Mouse (Mus musculus) lung, embryonic 15.5 days (tissue): ENCODE data around the gene Sparc. TPM values are rescaled to one million over a fixed set of nuclear protein-coding genes. Genes with fewer than 3 reads are reported as not detected.

Source experiments
- ATAC-seq: fragments of 200-750 bp; cut with Nextera tagmentation; 2 replicates; pipeline ENCODE4 v1.8.0; 2017; ENCODE audit warnings: moderate number of reproducible peaks, borderline replicate concordance; ENCODE audit not compliant: low FRiP score, low TSS enrichment; ENCODE audit errors: extremely low read depth
- H3K27ac ChIP-seq: fragments of 300-500 bp; sonication (generic); 2 replicates; pipeline ENCODE4 v1.5.1; 2015; ENCODE audit warnings: moderate library complexity, mild to moderate bottlenecking, inconsistent platforms
- H3K27me3 ChIP-seq: fragments of 300-500 bp; sonication (generic); 2 replicates; pipeline ENCODE4 v1.6.1; 2015; ENCODE audit warnings: inconsistent platforms
- H3K36me3 ChIP-seq: fragments of 300-500 bp; sonication (generic); 2 replicates; pipeline ENCODE4 v1.6.1; 2015; ENCODE audit warnings: inconsistent platforms
- H3K4me1 ChIP-seq: fragments of 300-500 bp; sonication (generic); 2 replicates; pipeline ENCODE4 v1.6.1; 2015; ENCODE audit warnings: inconsistent platforms
- H3K4me2 ChIP-seq: fragments of 300-500 bp; sonication (generic); 2 replicates; pipeline ENCODE4 v1.6.1; 2015; ENCODE audit warnings: inconsistent platforms, mild to moderate bottlenecking, moderate library complexity
- H3K4me3 ChIP-seq: fragments of 300-500 bp; sonication (generic); 2 replicates; pipeline ENCODE4 v1.5.1; 2015; ENCODE audit warnings: mild to moderate bottlenecking, inconsistent platforms
- H3K9ac ChIP-seq: fragments of 300-500 bp; sonication (generic); 2 replicates; pipeline ENCODE4 v1.6.1; 2015; ENCODE audit warnings: inconsistent platforms
- H3K9me3 ChIP-seq: fragments of 300-500 bp; sonication (generic); 2 replicates; pipeline ENCODE4 v1.6.1; 2016; ENCODE audit warnings: inconsistent platforms
- WGBS: fragments of 180-500 bp; shearing (Covaris S2); methylation state at CpG from one replicate; pipeline ENCODE4 v1.1.7; 2015; 5-methylcytosine and 5-hydroxymethylcytosine counted together
- polyA plus RNA-seq: library from polyadenylated mRNA; unstranded; fragments of >200 nt; fragmentation: Nextera tagmentation; extraction: Ambion mirVana; gene quantifications from 2 replicates; pipeline ENCODE4 v1.2.1, GENCODE M21; 2015

The Sparc gene
- polyA plus RNA-seq, 1 experiment from 2014 or later, result 2,059 TPM

DNA sequence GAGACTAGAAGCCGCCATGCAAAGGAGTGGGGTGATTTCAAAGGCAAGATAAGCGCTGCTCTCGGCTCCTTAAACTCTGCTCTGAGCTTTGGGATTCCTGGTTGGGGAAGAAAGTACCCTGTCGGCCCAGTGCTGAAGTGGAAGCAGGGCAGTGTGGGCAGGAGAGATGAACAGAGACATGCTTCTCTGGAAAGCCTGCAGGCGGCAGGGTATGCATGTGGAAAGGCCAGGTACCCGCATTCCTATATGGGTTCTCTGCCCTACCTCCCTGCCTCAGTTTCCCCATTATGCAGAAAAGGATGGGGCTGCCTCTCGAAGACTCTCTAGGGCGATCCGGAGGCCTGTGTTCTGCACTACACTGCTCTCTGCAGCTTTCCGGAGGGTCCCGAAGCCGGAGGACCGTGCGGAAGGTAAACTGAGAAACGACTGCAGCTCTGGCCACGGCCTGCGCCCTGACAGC, 37.6 kb upstream of the Sparc start:
- ATAC-seq, result peak; percentile 43
- Histone ChIP-seq H3K27me3 (no peaks in the 10 kb centered on the region), H3K4me1 (peaks cover 27% of the 10 kb centered on the region), H3K27ac (peak overlapping the region; percentile 82), H3K9ac (peak overlapping the region; percentile 59), H3K9me3 (no peaks in the 10 kb centered on the region), H3K4me3 (peak overlapping the region; percentile 71), H3K4me2 (peak overlapping the region; percentile 80), H3K36me3 (peaks cover 5% of the 10 kb centered on the region; the same call in 1 of the 2 replicates)
- WGBS, result under 1% methylated on average over 17 of the region's 17 CpGs

DNA sequence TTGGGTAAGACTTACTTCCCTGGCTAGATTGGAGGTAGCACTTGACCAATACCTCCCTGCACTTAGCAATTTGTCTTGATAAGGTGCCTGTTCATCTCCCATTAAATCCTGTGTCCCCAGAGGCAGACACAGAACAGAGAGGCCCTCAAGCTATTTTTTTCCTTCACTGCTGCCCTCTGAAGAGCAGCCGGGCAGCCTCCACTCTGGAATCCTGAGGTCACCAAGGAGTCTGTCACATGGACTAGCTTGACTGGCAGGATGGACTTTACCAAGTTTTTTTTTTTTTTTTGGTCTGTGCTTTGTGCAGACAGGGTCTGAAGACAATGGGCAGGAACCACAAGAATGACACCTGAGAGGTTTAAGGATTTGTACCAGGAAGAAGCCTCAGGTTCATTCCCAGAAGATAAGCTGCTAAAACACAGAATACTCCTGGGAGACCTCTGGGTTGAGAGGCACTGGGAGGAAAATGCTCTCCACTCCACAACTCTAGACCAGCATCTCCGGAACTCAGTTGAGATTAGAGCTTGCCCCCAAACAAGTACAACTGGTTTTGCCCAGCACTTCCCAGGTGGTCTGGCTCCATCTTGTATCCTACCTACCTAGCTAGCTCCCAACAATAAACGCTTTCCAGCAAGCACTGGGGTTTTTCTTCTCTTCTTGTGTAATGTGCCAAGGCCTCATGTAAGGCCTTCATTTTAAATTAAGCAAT, 37.0 kb upstream of the Sparc start:
- peak overlapping the region; percentile 59 for H3K9ac ChIP-seq
- 0 out of 2 replicates have a peak, but pooled peaks have one; percentile 21 for ATAC-seq
- H3K36me3 ChIP-seq, result peaks cover 5% of the 10 kb centered on the region; the same call in 1 of the 2 replicates
- no peaks in the 10 kb centered on the region for H3K27me3 ChIP-seq
- H3K4me1 ChIP-seq, result peaks cover 27% of the 10 kb centered on the region
- no peaks in the 10 kb centered on the region for H3K9me3 ChIP-seq
- peak overlapping the region; percentile 71 for H3K4me3 ChIP-seq
- peak overlapping the region; percentile 80 for H3K4me2 ChIP-seq
- H3K27ac ChIP-seq, result peak overlapping the region; percentile 82
- WGBS, result 8% methylated on average over 3 of the region's 3 CpGs

DNA sequence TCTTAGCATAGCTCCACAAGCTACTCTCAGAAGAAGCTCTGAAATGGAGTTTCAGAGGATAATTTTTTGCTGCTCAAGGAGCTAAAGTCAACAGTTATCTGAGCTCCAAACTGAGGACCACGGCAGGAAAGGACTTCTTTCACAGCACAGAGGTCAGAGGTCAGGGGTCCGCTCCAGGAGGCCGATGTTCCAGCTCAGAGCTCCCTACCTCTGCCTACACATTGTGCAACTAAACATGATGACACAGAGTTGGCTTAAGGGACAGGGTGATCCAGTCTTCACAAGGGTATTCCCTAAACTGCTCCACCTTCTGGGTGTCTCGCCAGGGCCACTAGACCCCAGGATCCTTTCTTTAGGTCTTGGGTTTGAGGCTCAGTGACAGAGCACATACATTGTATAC, 35.5 kb upstream of the Sparc start:
- Histone ChIP-seq H3K36me3 (peaks cover 14% of the 10 kb centered on the region; the same call in 1 of the 2 replicates), H3K27ac (no peak overlapping the region), H3K4me3 (no peak overlapping the region), H3K27me3 (no peaks in the 10 kb centered on the region), H3K9ac (no peak overlapping the region), H3K9me3 (no peaks in the 10 kb centered on the region), H3K4me1 (peaks cover 27% of the 10 kb centered on the region), H3K4me2 (no peak overlapping the region)
- 44% methylated on average over 4 of the region's 4 CpGs for WGBS
- ATAC-seq, result no peak

DNA sequence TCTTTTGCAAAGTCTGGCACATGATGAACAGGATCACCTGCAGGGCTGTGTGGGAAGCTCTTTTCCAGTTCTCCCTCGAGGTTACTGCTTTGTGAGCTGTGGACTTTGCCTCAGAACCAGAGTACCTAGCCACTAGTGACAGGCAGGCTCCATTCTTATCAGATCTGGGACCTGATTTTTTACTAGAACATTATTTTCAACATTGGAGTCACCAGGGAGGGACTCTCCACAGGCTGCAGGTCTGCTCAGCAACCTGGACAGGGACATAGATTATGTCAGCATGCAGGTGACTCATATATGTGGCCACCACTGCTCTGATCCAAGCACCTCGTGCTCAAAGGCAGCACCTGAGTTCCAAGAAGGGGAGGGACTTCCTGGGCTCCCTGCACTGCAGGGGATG, 32.2 kb upstream of the Sparc start:
- no peak for ATAC-seq
- Histone ChIP-seq H3K9ac (no peak overlapping the region), H3K9me3 (no peaks in the 10 kb centered on the region), H3K4me3 (no peak overlapping the region), H3K27me3 (no peaks in the 10 kb centered on the region), H3K27ac (no peak overlapping the region), H3K36me3 (peaks cover 39% of the 10 kb centered on the region), H3K4me2 (no peak overlapping the region), H3K4me1 (peaks cover 19% of the 10 kb centered on the region)
- WGBS, result 75% methylated on average over 2 of the region's 2 CpGs

DNA sequence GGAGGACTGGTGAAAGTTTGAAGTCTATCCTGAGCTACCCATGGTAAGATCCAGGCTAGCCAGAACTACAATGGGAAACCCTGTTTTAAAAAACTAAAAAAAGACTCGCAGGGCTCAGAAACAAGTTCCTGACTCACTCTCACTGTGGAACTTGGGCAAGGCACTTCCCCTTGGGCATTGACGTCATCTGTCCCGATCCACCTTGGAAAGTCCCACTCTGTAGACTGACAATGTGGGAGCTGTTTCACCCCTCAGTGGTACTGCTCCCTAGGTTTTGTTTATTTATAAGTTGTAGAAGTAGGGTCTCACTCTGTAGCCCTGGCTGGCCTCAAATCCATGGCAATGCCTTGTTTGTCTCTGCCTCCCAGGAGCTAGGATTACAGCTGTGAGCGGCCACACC, 30.7 kb upstream of the Sparc start:
- Histone ChIP-seq H3K9me3 (no peaks in the 10 kb centered on the region), H3K9ac (no peak overlapping the region), H3K27me3 (no peaks in the 10 kb centered on the region), H3K4me3 (no peak overlapping the region), H3K4me1 (peaks cover 6% of the 10 kb centered on the region), H3K4me2 (no peak overlapping the region), H3K36me3 (peaks cover 54% of the 10 kb centered on the region), H3K27ac (no peak overlapping the region)
- WGBS, result 85% methylated on average over 4 of the region's 4 CpGs
- no peak for ATAC-seq

DNA sequence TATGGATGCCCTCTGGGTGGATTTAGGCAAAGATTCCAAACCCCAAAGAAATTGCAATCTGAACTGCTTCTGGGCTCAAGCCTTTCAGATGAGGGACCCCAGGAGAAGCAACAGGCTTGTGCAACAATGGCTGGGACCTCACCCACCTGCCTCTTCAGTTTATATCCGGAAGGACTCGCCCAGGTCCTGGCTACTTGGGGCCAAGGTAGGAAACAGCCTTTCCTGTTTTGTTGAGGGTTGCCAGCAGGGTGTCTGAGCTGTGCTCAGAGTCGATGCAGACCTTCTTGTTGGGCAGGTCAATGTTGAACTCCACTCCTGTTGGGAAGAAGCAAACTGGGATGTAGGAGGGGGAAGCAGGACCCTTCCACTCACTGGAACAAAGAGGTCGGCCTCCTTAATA, 27.3 kb upstream of the Sparc start:
- ATAC-seq, result no peak
- H3K9me3 ChIP-seq, result no peaks in the 10 kb centered on the region
- no peak overlapping the region for H3K4me3 ChIP-seq
- peak overlapping the region; percentile 50 for H3K27ac ChIP-seq
- peaks cover 61% of the 10 kb centered on the region for H3K36me3 ChIP-seq
- no peaks in the 10 kb centered on the region for H3K27me3 ChIP-seq
- 78% methylated on average over 4 of the region's 4 CpGs for WGBS
- no peak overlapping the region for H3K9ac ChIP-seq
- H3K4me2 ChIP-seq, result no peak overlapping the region
- no peaks in the 10 kb centered on the region for H3K4me1 ChIP-seq

DNA sequence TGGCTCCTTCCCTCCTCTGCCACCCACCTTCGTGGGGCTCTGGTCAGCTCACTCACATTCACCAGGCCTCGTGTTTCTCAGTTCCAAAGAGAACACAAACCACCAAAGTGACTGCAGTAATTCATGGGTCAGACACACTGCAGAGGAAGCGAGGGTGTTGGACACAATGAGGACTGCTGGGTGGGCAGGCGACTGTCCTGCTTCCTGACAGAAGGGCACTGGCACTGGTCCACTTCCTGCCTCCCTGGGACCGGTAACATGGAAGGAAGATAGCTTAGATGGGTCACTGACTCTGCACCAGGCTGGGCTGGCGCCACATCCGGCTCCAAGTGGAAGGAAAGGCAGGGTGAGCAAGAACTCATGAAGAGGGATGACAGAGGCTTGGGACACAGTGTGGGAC, 26.5 kb upstream of the Sparc start:
- WGBS, result 70% methylated on average over 7 of the region's 7 CpGs
- Histone ChIP-seq H3K9me3 (no peaks in the 10 kb centered on the region), H3K9ac (no peak overlapping the region), H3K27ac (peak overlapping the region; percentile 63), H3K36me3 (peaks cover 60% of the 10 kb centered on the region), H3K4me3 (no peak overlapping the region), H3K27me3 (no peaks in the 10 kb centered on the region), H3K4me1 (peaks cover 4% of the 10 kb centered on the region; the same call in 1 of the 2 replicates), H3K4me2 (no peak overlapping the region)
- 0 out of 2 replicates have a peak, but pooled peaks have one; percentile 11 for ATAC-seq

DNA sequence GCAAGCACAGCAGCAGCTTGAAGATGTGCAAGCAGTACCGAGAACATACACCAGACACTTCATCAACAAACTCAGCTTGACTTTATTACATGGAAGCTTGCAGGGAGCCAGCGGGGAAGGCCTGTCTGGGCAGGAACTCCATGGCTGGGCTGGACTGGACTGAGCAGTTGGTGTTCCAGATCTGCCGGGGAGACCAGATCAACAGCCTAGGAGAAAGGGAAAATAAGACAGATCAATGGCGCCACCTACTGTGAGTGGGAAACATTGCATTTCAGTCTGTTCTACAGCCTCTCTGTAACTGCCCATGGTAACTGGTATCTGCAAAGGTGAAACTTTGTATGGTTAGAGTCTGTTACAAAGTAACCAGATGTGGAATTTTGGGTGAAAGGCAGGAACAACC, 23.6 kb upstream of the Sparc start:
- peak; percentile 68 for ATAC-seq
- H3K4me1 ChIP-seq, result peaks cover 5% of the 10 kb centered on the region; the same call in 1 of the 2 replicates
- H3K36me3 ChIP-seq, result peaks cover 41% of the 10 kb centered on the region
- no peaks in the 10 kb centered on the region for H3K27me3 ChIP-seq
- no peak overlapping the region for H3K4me2 ChIP-seq
- no peak overlapping the region for H3K4me3 ChIP-seq
- peak overlapping the region; percentile 54 for H3K27ac ChIP-seq
- 7% methylated on average over 4 of the region's 4 CpGs for WGBS
- H3K9ac ChIP-seq, result no peak overlapping the region
- H3K9me3 ChIP-seq, result no peaks in the 10 kb centered on the region

DNA sequence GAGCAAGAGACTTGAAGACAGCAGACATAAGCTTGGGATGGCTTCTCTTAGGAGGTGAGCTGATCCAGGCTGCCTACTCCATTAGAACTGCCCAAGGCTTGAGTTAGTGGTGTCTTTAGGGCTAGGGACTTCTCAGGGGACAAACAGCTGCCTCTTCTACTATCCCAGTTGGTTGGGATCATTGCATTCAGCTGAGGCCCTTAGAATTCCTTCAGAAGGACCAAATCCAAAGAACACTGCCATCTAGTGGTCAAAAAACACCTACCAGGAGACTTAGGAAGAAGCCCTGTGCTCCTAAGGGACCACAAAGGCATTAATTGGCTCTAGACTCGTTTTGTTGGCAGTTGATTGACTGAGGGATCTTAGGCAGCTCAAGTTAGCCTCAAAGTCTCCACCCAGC, 21.8 kb upstream of the Sparc start:
- Histone ChIP-seq H3K36me3 (peaks cover 24% of the 10 kb centered on the region), H3K27ac (peak overlapping the region; percentile 7; the same call in 1 of the 2 replicates), H3K4me2 (no peak overlapping the region), H3K4me3 (no peak overlapping the region), H3K9me3 (no peaks in the 10 kb centered on the region), H3K9ac (no peak overlapping the region), H3K27me3 (no peaks in the 10 kb centered on the region), H3K4me1 (peaks cover 5% of the 10 kb centered on the region; the same call in 1 of the 2 replicates)
- ATAC-seq, result no peak
- 3% methylated on average over 1 of the region's 1 CpGs for WGBS

DNA sequence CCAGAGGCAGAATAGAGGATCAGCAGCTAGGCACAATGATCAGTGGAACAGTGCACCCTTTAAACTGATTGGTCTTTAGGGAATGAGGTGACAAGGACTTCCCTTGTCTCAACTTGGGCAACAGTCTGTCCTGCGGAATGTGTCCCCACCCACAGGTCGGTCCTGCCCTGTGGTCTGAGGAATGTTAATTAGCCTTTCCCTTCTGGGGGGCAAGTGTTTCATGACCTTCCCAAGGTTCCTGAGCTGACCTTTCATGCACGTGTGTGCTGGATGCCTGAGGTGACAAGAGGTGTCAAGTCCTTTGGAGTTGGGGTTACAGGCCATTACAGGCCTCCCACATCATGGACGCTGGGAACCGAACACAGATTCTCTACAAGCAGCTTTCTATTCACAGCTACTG, 16.7 kb upstream of the Sparc start:
- no peak overlapping the region for H3K27ac ChIP-seq
- no peak overlapping the region for H3K9ac ChIP-seq
- H3K4me3 ChIP-seq, result no peak overlapping the region
- peaks cover 3% of the 10 kb centered on the region; the same call in 1 of the 2 replicates for H3K4me1 ChIP-seq
- no peaks in the 10 kb centered on the region for H3K27me3 ChIP-seq
- H3K36me3 ChIP-seq, result no peaks in the 10 kb centered on the region
- no peak for ATAC-seq
- 57% methylated on average over 5 of the region's 5 CpGs for WGBS
- H3K9me3 ChIP-seq, result no peaks in the 10 kb centered on the region
- no peak overlapping the region for H3K4me2 ChIP-seq

DNA sequence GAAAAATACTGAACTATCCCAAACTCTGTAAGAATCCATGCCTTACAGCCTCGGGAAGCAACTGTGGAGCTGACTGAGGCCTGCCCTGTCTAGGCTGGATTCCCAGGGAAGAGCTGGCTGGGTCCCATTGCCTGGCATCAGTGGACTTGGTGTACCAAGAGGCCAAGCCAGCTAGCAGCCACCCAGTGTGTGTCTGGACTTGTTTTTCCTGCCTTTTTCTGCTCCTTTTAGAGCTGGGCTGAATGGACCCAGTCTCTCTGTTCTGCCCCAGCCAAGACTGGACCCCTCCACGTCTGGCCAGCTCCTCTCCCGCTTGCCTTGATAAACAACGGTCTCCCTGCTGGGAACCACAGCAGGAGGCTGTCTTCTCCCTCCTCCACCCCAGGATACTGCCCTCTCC, 15.0 kb upstream of the Sparc start:
- Histone ChIP-seq H3K9ac (no peak overlapping the region), H3K36me3 (no peaks in the 10 kb centered on the region), H3K4me2 (no peak overlapping the region), H3K27ac (no peak overlapping the region), H3K4me1 (peaks cover 5% of the 10 kb centered on the region; the same call in 1 of the 2 replicates), H3K4me3 (no peak overlapping the region), H3K27me3 (no peaks in the 10 kb centered on the region), H3K9me3 (no peaks in the 10 kb centered on the region)
- 34% methylated on average over 4 of the region's 4 CpGs for WGBS
- no peak for ATAC-seq

DNA sequence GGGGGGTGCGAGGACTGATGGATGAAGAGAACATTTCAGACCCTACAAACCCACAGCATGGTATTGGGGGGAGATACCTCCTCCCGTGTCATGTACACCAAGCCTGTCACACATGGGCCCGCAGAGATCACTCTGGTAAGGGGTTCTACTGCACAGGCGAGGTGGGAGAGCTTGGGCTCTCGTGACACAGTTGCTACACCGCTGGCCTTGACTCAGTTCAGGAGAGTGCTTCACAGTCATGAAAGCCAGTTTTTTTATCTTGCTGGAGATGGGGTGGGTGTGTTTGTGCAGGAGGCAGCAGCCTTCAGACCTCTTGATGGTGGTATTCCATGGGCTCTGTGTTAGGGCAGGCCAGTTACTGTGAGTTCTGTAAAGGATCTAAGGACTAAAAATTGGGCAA, 13.1 kb upstream of the Sparc start:
- Histone ChIP-seq H3K36me3 (no peaks in the 10 kb centered on the region), H3K4me1 (peaks cover 9% of the 10 kb centered on the region; the same call in 1 of the 2 replicates), H3K4me2 (no peak overlapping the region), H3K4me3 (no peak overlapping the region), H3K9me3 (no peaks in the 10 kb centered on the region), H3K27me3 (no peaks in the 10 kb centered on the region), H3K27ac (no peak overlapping the region), H3K9ac (no peak overlapping the region)
- WGBS, result 73% methylated on average over 6 of the region's 6 CpGs
- no peak for ATAC-seq
